Mouse (Mus musculus): ENCODE measurements around the gene Brd7. TPM values are rescaled to one million over a fixed set of nuclear protein-coding genes. Genes with fewer than 3 reads are reported as not detected.

Gene Brd7
- polyA plus RNA-seq, 1 experiment: 30.7 TPM

DNA sequence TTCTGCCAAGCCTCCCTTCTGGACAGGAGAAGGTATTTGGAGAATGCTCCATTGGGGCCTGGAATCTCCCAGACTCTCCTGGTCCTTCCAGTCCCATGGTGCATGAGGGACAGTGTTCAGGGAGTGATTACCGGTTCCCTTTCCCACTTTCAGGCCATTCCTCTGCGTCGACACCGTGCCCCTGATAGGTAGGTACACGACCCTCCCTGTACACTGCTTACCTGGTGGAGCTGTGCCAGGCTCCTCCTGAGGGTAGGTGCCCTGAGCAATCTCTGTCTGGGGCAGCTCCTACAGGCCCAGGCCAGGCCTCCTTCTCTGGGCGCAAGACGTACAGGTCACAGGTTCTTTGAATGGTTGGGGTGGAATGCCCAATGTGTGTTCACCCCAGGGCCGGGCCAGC is 43.8 kb downstream of the Brd7 start:
- TF ChIP-seq CTCF (IDR thresholded peaks at IDR 0.05; ENCODE audit: control insufficient read depth, insufficient read depth, insufficient replicate concordance, low read depth, low read length) (no peak), POLR2A (IDR thresholded peaks at IDR 0.05; ENCODE audit: control insufficient read depth, low read depth, low read length) (no peak)
- Histone ChIP-seq H3K4me3 (ENCODE audit: control insufficient read depth, low read depth, low read length) (no peak overlapping the region), H3K27me3 (ENCODE audit: control insufficient read depth, insufficient read depth, low read length) (no peaks in the 10 kb centered on the region), H3K4me1 (ENCODE audit: control insufficient read depth, insufficient read depth, low read length) (peaks cover 2% of the 10 kb centered on the region), H3K36me3 (ENCODE audit: control insufficient read depth, insufficient read depth, low read length) (no peaks in the 10 kb centered on the region), H3K27ac (ENCODE audit: control insufficient read depth, insufficient read depth, low read depth, low read length) (no peak overlapping the region)

DNA sequence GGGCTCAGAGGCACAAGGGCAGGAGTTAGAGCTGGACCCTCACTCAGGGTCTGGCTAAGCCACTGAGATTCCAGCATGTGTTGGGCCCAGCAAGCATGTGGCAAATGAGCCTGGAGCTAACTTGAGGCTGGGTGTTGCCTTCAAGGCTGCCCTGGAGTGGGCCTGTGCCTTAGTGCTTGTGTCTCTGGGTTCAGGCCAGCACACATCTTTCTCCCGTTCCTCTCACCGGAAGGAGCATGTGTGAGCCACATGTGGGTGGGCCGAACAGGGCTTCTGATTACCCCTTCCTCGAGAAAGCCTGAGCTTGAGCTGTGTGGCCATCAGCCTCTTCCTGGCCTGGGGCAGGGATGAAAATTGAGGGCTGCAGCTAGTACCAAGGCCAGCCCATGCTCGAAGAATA is 44.7 kb downstream of the Brd7 start:
- TF ChIP-seq POLR2A (IDR thresholded peaks at IDR 0.05; ENCODE audit: control insufficient read depth, low read depth, low read length): no peak

DNA sequence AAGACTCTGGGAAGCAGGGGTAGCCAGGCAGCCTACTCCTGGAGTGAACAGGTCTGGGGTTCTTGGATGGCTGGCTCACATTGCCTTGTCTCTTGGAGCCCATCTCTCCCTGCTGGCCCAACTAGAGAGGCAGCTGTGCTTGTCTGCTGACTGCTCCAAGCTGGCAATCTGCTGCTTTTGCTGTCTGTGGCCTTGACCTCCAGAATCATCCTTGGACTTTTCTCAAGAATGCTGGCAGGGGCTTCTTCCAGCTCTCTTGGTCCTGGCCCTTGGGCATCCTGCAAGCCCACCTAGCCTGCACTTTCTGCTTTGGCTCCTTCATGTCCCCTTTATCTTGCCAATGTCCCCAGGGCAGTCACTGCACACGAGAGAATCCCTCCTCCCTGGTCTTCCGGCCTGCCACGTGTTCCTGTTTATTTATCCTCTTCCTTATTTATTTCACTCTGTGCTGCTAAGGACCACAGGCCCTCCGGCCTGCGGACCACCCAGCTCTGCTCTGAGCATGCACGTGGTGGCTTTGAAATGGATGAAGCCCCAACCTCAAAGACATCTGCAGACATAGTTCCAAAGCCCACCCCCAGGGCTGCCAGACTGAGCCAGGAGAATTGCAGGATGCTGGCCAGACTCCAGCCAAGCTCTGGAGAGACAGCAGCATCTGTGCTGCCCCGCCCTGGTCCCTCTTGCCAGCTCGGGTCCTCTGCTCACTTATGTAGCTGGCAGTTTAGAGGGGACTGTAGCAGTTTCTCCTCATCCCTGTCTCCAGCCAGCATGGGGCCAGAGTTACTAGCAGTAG is 45.7 kb downstream of the Brd7 start:
- peaks cover 2% of the 10 kb centered on the region for H3K4me1 ChIP-seq (ENCODE audit: control insufficient read depth, insufficient read depth, low read length)
- H3K4me3 ChIP-seq (ENCODE audit: control insufficient read depth, low read depth, low read length): no peak overlapping the region
- TF ChIP-seq CTCF (IDR thresholded peaks at IDR 0.05; ENCODE audit: control insufficient read depth, insufficient read depth, insufficient replicate concordance, low read depth, low read length) (no peak), POLR2A (IDR thresholded peaks at IDR 0.05; ENCODE audit: control insufficient read depth, low read depth, low read length) (no peak)
- no peaks in the 10 kb centered on the region for H3K27me3 ChIP-seq (ENCODE audit: control insufficient read depth, insufficient read depth, low read length)
- peak overlapping the region; percentile 52; the same call in 1 of the 2 replicates for H3K27ac ChIP-seq (ENCODE audit: control insufficient read depth, insufficient read depth, low read depth, low read length)
- no peaks in the 10 kb centered on the region for H3K36me3 ChIP-seq (ENCODE audit: control insufficient read depth, insufficient read depth, low read length)

More for the DNA sequence above, 44.7 kb downstream of the Brd7 start:
- Histone ChIP-seq H3K36me3 (ENCODE audit: control insufficient read depth, insufficient read depth, low read length) (no peaks in the 10 kb centered on the region), H3K27me3 (ENCODE audit: control insufficient read depth, insufficient read depth, low read length) (no peaks in the 10 kb centered on the region), H3K27ac (ENCODE audit: control insufficient read depth, insufficient read depth, low read depth, low read length) (peak overlapping the region; percentile 52; the same call in 1 of the 2 replicates), H3K4me3 (ENCODE audit: control insufficient read depth, low read depth, low read length) (no peak overlapping the region), H3K4me1 (ENCODE audit: control insufficient read depth, insufficient read depth, low read length) (peaks cover 2% of the 10 kb centered on the region)

DNA sequence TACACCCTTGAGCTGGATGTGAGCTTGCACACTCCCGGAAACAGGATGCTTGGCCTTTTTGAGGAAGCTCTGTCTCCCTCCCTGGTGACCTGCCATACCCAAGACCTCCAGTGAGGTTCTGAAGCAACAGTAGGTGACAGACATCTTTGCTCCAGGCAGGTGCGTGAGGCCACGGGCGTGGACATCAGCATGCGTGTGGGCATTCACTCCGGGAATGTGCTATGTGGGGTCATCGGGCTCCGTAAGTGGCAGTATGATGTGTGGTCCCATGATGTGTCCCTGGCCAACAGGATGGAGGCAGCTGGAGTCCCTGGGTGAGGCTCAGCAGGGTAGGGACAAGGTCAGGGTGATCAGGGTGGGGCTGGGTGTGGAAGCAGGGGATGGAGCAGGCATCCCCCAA is 46.7 kb downstream of the Brd7 start:
- Histone ChIP-seq H3K27ac (ENCODE audit: control insufficient read depth, insufficient read depth, low read depth, low read length) (no peak overlapping the region), H3K4me1 (ENCODE audit: control insufficient read depth, insufficient read depth, low read length) (peaks cover 2% of the 10 kb centered on the region), H3K4me3 (ENCODE audit: control insufficient read depth, low read depth, low read length) (no peak overlapping the region), H3K27me3 (ENCODE audit: control insufficient read depth, insufficient read depth, low read length) (no peaks in the 10 kb centered on the region), H3K36me3 (ENCODE audit: control insufficient read depth, insufficient read depth, low read length) (no peaks in the 10 kb centered on the region)
- TF ChIP-seq CTCF (IDR thresholded peaks at IDR 0.05; ENCODE audit: control insufficient read depth, insufficient read depth, insufficient replicate concordance, low read depth, low read length) (no peak), POLR2A (IDR thresholded peaks at IDR 0.05; ENCODE audit: control insufficient read depth, low read depth, low read length) (no peak)

DNA sequence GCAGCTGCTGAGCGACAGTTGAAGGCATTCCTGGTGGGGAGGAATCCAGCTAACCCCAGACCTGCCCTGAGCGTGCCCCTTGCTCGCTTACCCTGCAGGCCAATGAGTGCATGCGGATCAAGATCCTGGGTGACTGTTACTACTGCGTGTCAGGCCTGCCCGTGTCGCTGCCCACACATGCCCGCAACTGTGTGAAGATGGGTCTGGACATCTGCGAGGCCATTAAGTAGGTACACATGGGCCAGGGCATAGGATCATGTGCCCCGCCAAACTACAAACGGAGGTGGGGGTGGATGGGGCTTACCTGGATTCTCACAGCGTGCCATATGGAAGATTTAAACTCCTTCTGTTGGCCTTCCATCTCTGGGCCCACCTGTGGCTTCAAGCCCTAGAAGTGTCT is 48.0 kb downstream of the Brd7 start:
- no peak overlapping the region for H3K4me3 ChIP-seq (ENCODE audit: control insufficient read depth, low read depth, low read length)
- TF ChIP-seq POLR2A (IDR thresholded peaks at IDR 0.05; ENCODE audit: control insufficient read depth, low read depth, low read length): no peak
- TF ChIP-seq CTCF (IDR thresholded peaks at IDR 0.05; ENCODE audit: control insufficient read depth, insufficient read depth, insufficient replicate concordance, low read depth, low read length): no peak
- H3K36me3 ChIP-seq (ENCODE audit: control insufficient read depth, insufficient read depth, low read length): no peaks in the 10 kb centered on the region
- peaks cover 2% of the 10 kb centered on the region for H3K4me1 ChIP-seq (ENCODE audit: control insufficient read depth, insufficient read depth, low read length)
- no peak overlapping the region for H3K27ac ChIP-seq (ENCODE audit: control insufficient read depth, insufficient read depth, low read depth, low read length)
- H3K27me3 ChIP-seq (ENCODE audit: control insufficient read depth, insufficient read depth, low read length): no peaks in the 10 kb centered on the region

DNA sequence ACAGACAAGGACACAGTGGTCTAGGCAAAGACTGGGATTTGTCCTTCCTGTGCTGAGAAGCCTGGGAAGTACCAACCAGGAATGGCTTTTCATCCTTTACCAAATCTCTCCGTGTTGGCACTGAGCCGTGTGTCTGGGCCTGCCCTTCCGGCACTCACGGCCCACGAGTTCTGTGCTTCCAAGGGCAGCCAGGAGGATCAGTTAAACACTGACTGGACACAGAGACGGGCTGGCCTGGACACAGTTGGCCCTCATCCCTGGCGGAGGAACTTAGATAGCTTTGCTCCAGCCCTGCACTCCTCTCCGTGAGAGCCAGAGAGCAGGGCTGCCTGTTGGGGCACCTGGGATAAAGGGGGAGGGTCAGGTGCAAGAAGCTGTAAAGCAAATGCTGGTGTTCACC is 49.0 kb downstream of the Brd7 start:
- TF ChIP-seq CTCF (IDR thresholded peaks at IDR 0.05; ENCODE audit: control insufficient read depth, insufficient read depth, insufficient replicate concordance, low read depth, low read length) (no peak), POLR2A (IDR thresholded peaks at IDR 0.05; ENCODE audit: control insufficient read depth, low read depth, low read length) (peak; percentile 28; the same call in 1 of the 2 replicates)
- H3K27ac ChIP-seq (ENCODE audit: control insufficient read depth, insufficient read depth, low read depth, low read length): no peak overlapping the region
- no peak overlapping the region for H3K4me3 ChIP-seq (ENCODE audit: control insufficient read depth, low read depth, low read length)
- no peaks in the 10 kb centered on the region for H3K36me3 ChIP-seq (ENCODE audit: control insufficient read depth, insufficient read depth, low read length)
- peaks cover 2% of the 10 kb centered on the region for H3K4me1 ChIP-seq (ENCODE audit: control insufficient read depth, insufficient read depth, low read length)
- H3K27me3 ChIP-seq (ENCODE audit: control insufficient read depth, insufficient read depth, low read length): no peaks in the 10 kb centered on the region

DNA sequence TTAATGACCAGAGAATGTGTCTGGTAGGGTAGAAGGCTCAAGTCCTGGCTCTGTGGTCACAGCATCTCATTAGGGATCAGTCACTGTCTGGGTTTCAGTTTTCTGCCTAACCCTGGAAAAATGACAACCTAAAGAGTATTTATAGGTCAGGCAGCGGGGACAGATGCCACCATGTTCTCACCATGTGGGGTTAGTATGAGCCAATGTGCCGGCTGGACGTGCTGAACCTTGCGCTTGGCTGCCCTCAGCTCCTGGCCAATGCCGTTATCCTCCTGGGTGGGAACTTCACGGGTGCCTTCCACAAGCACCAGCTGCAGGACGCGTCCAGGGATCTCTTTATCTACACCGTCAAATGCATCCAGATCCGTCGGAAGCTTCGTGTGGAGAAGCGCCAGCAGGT is 51.7 kb downstream of the Brd7 start:
- H3K27ac ChIP-seq (ENCODE audit: control insufficient read depth, insufficient read depth, low read depth, low read length): no peak overlapping the region
- H3K4me1 ChIP-seq (ENCODE audit: control insufficient read depth, insufficient read depth, low read length): no peaks in the 10 kb centered on the region; the same call in 1 of the 2 replicates
- TF ChIP-seq CTCF (IDR thresholded peaks at IDR 0.05; ENCODE audit: control insufficient read depth, insufficient read depth, insufficient replicate concordance, low read depth, low read length) (no peak), POLR2A (IDR thresholded peaks at IDR 0.05; ENCODE audit: control insufficient read depth, low read depth, low read length) (no peak)
- H3K4me3 ChIP-seq (ENCODE audit: control insufficient read depth, low read depth, low read length): no peak overlapping the region
- no peaks in the 10 kb centered on the region for H3K27me3 ChIP-seq (ENCODE audit: control insufficient read depth, insufficient read depth, low read length)
- no peaks in the 10 kb centered on the region for H3K36me3 ChIP-seq (ENCODE audit: control insufficient read depth, insufficient read depth, low read length)
